ENCODE assay signal across 11 mouse cellular contexts in genomic region chr17:86187777-86188176, GRCm38 (mm10). TPM values are rescaled to one million over a fixed set of nuclear protein-coding genes. Genes with fewer than 3 reads are reported as not detected.
A peak's percentile ranks its signal among the peaks of the same experiment; 100 is the strongest.
DNase-seq lines count a peak whose midpoint lies in the region; ATAC-seq and TF ChIP-seq lines count a peak whose summit lies in the region.
"Had no signal": no experiment of that assay in that cellular context is flagged by ENCODE, and none has a peak within 500 bp of the region (broad histone marks: within the 10 kb centered on the region; RNA-seq: fewer than 3 reads in every experiment).

No protein-coding gene starts in this region.

- H3K36me3 ChIP-seq in liver, embryonic 11.5 days (ENCODE audit: control insufficient read depth, insufficient read depth, low read length): no peaks in the 10 kb centered on the region
- no peaks in the 10 kb centered on the region for H3K36me3 ChIP-seq in liver, embryonic 14.5 days (replicated peaks; ENCODE audit: control insufficient read depth, insufficient read depth, low read depth)
- no peaks in the 10 kb centered on the region; the same call in 1 of the 2 replicates for H3K36me3 ChIP-seq in splenic B cell, adult 2 months (ENCODE audit: control insufficient read depth, insufficient read depth, low read length, poor library complexity, severe bottlenecking)
- no peaks in the 10 kb centered on the region for H3K36me3 ChIP-seq in embryonic facial prominence, embryonic 10.5 days (replicated peaks)

- TF ChIP-seq CTCF in Patski (IDR thresholded peaks at IDR 0.05): no peak
- no peak for TF ChIP-seq CTCF in liver, embryonic 14.5 days (IDR thresholded peaks at IDR 0.05; ENCODE audit: low read depth)

- POLR2A ChIA-PET in Patski (lab: Charles Lee): interaction anchor here (1.1 kb wide), 1 partner anchor 19 kb away, joined by 3 read pairs; no protein-coding TSS in a partner anchor

- no peaks in the 10 kb centered on the region for H3K9me3 ChIP-seq in liver, embryonic 11.5 days (ENCODE audit: control insufficient read depth, low read length)
- H3K9me3 ChIP-seq in liver, embryonic 14.5 days (ENCODE audit: control insufficient read depth, low read length): no peaks in the 10 kb centered on the region
- no peaks in the 10 kb centered on the region for H3K9me3 ChIP-seq in embryonic facial prominence, embryonic 10.5 days

- 0 out of 2 replicates have a peak, but pooled peaks have one; percentile 18 for TF ChIP-seq EP300 in liver, embryonic 14.5 days (IDR thresholded peaks at IDR 0.05; ENCODE audit: low read depth)

- WGBS in liver, embryonic 11.5 days: 49% methylated on average over 1 of the region's 1 CpGs
- 4% methylated on average over 1 of the region's 1 CpGs for WGBS in liver, embryonic 14.5 days (ENCODE audit: insufficient replicate concordance)
- WGBS in embryonic facial prominence, embryonic 10.5 days: 83% methylated on average over 1 of the region's 1 CpGs

- peak overlapping the region; percentile 42 for H3K4me2 ChIP-seq in liver, embryonic 11.5 days
- no peak overlapping the region for H3K4me2 ChIP-seq in liver, embryonic 14.5 days (ENCODE audit: low read depth)

- in situ Hi-C loops in Patski (cut with MboI; ENCODE audit: low pct_unique_long_range_greater_than_20kb): no loop called here

- H3K27me3 ChIP-seq in liver, embryonic 11.5 days (replicated peaks; ENCODE audit: control insufficient read depth, insufficient read depth, low read length): no peaks in the 10 kb centered on the region
- H3K27me3 ChIP-seq in Patski: no peaks in the 10 kb centered on the region
- H3K27me3 ChIP-seq in liver, embryonic 14.5 days (ENCODE audit: control insufficient read depth, insufficient read depth, low read length): no peaks in the 10 kb centered on the region
- H3K27me3 ChIP-seq in splenic B cell, adult 2 months (ENCODE audit: control insufficient read depth, insufficient read depth, low read length, poor library complexity, severe bottlenecking): no peaks in the 10 kb centered on the region
- H3K27me3 ChIP-seq in embryonic facial prominence, embryonic 10.5 days (replicated peaks; ENCODE audit: low read depth, poor library complexity, severe bottlenecking): no peaks in the 10 kb centered on the region

- ATAC-seq in liver, embryonic 11.5 days (replicated peaks; ENCODE audit: low FRiP score): peak; percentile 30; the same call in 1 of the 2 replicates
- ATAC-seq in Patski: peak; percentile 7
- peak; percentile 18; the same call in 1 of the 2 replicates for ATAC-seq in liver, embryonic 14.5 days (ENCODE audit: insufficient read depth)

- H3K4me3 ChIP-seq in liver, embryonic 11.5 days (ENCODE audit: low read depth, low read length): no peak overlapping the region
- no peak overlapping the region for H3K4me3 ChIP-seq in liver, embryonic 14.5 days (ENCODE audit: insufficient read depth in 1 of 2, low read depth in 2 of 2, low read length in 2 of 2)
- no peak overlapping the region for H3K4me3 ChIP-seq in embryonic facial prominence, embryonic 10.5 days

- CTCF ChIA-PET in Patski (lab: Charles Lee): interaction anchor here (0.9 kb wide), 1 partner anchor 16 kb away, joined by 3 read pairs; no protein-coding TSS in a partner anchor

- DNase-seq in liver, embryonic 11.5 days (ENCODE audit: low spot score): no peak
- DNase-seq in liver (no peak), Patski (ENCODE audit: low read depth, low spot score) (no peak)
- peak in 1 of 3 experiments; percentile 22 for DNase-seq in liver, embryonic 14.5 days (ENCODE audit: low read depth in 3 of 3, low spot score in 3 of 3)
- peak; percentile 68 for DNase-seq in splenic B cell, adult 2 months (ENCODE audit: low read depth, low spot score)
- no peak for DNase-seq in ovary, postnatal 36 days (ENCODE audit: low spot score)
- no peak for DNase-seq in embryonic facial prominence, embryonic 10.5 days (ENCODE audit: low spot score)
- no peak for DNase-seq in lung, postnatal 10 days
- DNase-seq: heart, postnatal 4 days; kidney, adult 11 months; kidney, postnatal 4 days had no signal

- peak overlapping the region; percentile 23; the same call in 1 of the 2 replicates for H3K27ac ChIP-seq in liver, embryonic 11.5 days (ENCODE audit: low read depth, low read length)
- no peak overlapping the region for H3K27ac ChIP-seq in liver, embryonic 14.5 days
- no peak overlapping the region for H3K27ac ChIP-seq in embryonic facial prominence, embryonic 10.5 days (replicated peaks)

- H3K9ac ChIP-seq in liver, embryonic 11.5 days (ENCODE audit: low read depth, low read length): no peak overlapping the region
- H3K9ac ChIP-seq in liver, embryonic 14.5 days (replicated peaks): no peak overlapping the region

- peaks cover 32% of the 10 kb centered on the region for H3K4me1 ChIP-seq in liver, embryonic 11.5 days (replicated peaks; ENCODE audit: control insufficient read depth, insufficient read depth, low read length)
- peaks cover 9 to 30% of the 10 kb centered on the region in 2 experiments; a peak in 3 of 4 replicates for H3K4me1 ChIP-seq in liver, embryonic 14.5 days (replicated peaks; ENCODE audit: control insufficient read depth in 2 of 2, insufficient read depth in 2 of 2, low read length in 1 of 2)
- peaks cover 16% of the 10 kb centered on the region for H3K4me1 ChIP-seq in embryonic facial prominence, embryonic 10.5 days

RNA-seq across cellular contexts. Expression of gene Prkce, which starts 20.2 kb away (rescaled TPM):
- polyA plus RNA-seq in liver, embryonic 11.5 days (2014; fragmentation: Nextera tagmentation; extraction: Ambion mirVana): 3.7 and 4.0 TPM in 2 replicates
- 6.6 TPM for polyA plus RNA-seq in Patski (2021)
- 0.26 and 0.32 TPM in 2 replicates for polyA plus RNA-seq in liver, embryonic 14.5 days (2012; rRNA removed)
- 0.37 and 0.68 TPM in 2 replicates for polyA plus RNA-seq in liver, embryonic 14.5 days (2014; fragmentation: Nextera tagmentation; extraction: Ambion mirVana)
- polyA plus RNA-seq in embryonic facial prominence, embryonic 10.5 days (2016; fragmentation: Nextera tagmentation; extraction: Ambion mirVana): 4.2 and 5.6 TPM in 2 replicates

RNA-seq across cellular contexts. Expression of gene Srbd1, which starts 42.8 kb away (rescaled TPM):
- polyA plus RNA-seq in liver, embryonic 11.5 days (2014; fragmentation: Nextera tagmentation; extraction: Ambion mirVana): 11.5 and 13.3 TPM in 2 replicates
- polyA plus RNA-seq in Patski (2021): 20.3 TPM
- polyA plus RNA-seq in liver, embryonic 14.5 days (2012; rRNA removed): 2.7 and 4.6 TPM in 2 replicates
- 3.4 and 3.8 TPM in 2 replicates for polyA plus RNA-seq in liver, embryonic 14.5 days (2014; fragmentation: Nextera tagmentation; extraction: Ambion mirVana)
- 24.4 and 24.5 TPM in 2 replicates for polyA plus RNA-seq in embryonic facial prominence, embryonic 10.5 days (2016; fragmentation: Nextera tagmentation; extraction: Ambion mirVana)
